Mouse (Mus musculus) lung, postnatal 0 days (tissue): ENCODE results near the gene Dhh.

ENCODE experiments used
- CTCF ChIP-seq: IDR thresholded peaks from 2 replicates; pipeline ENCODE4 v1.5.1; 2016; ENCODE audit warnings: antibody characterized with exemption, mild to moderate bottlenecking
- EP300 ChIP-seq: IDR thresholded peaks from 2 replicates; pipeline ENCODE4 v1.6.1; 2016; ENCODE audit warnings: antibody characterized with exemption, mild to moderate bottlenecking, control low read depth

DNA sequence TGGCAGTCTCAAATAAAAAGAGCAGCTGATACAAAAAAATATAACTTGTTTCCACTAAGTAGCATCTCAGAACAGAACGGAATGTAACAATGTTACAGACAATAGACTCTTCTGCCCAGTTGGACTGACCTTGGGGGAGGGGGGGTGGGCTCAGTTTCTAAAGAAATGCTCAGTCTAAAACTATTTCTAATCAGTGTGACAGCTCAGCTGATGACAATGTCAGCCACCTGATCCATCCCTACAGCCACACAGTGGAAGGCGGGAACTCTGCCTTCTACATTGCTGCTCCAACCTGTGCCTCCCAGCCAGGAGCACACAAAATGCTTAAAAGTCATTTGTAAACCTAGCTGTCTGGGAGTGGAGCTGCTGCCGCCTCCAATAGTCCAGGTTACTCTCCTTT is 49.5 kb upstream of the Dhh start:
- TF ChIP-seq EP300 = no peak
- TF ChIP-seq CTCF = no peak
